Mouse (Mus musculus) spleen, adult 2 months (tissue): ENCODE measurements around the gene Oxct2a. TPM values are rescaled to one million over a fixed set of nuclear protein-coding genes. Genes with fewer than 3 reads are reported as not detected.
"Not testable (repeated sequence)": the region's sequence is repeated elsewhere in the genome, so short reads cannot be mapped to it uniquely, and the experiment has no call there.

Experiments
- DNase-seq, 2 experiments: peaks; one replicate each; pipeline versions ENCODE4 v3.0.0 to v3.0.0-alpha.2; 2012 to 2021; ENCODE audit warnings: low spot score in 2 of 2, low read depth in 1 of 2
- H3K27ac ChIP-seq: fragments of 200-500 bp; 2 replicates; pipeline ENCODE4 v1.5.1; 2012; ENCODE audit warnings: low read length, inconsistent platforms; ENCODE audit not compliant: insufficient read depth
- H3K27me3 ChIP-seq: fragments of 200-500 bp; 2 replicates; pipeline ENCODE4 v1.6.1; 2012; ENCODE audit warnings: mild to moderate bottlenecking, moderate library complexity, low read length, inconsistent platforms; ENCODE audit not compliant: control insufficient read depth, insufficient read depth
- H3K36me3 ChIP-seq: fragments of 200-500 bp; 2 replicates; pipeline ENCODE4 v1.6.1; 2012; ENCODE audit warnings: mild to moderate bottlenecking, low read length, inconsistent platforms; ENCODE audit not compliant: control insufficient read depth, insufficient read depth
- H3K4me1 ChIP-seq: fragments of 200-500 bp; 2 replicates; pipeline ENCODE4 v1.6.1; 2011; ENCODE audit warnings: inconsistent platforms; ENCODE audit not compliant: control insufficient read depth, insufficient read depth, insufficient read length
- H3K4me3 ChIP-seq: fragments of 200-500 bp; 2 replicates; pipeline ENCODE4 v1.5.1; 2011; ENCODE audit warnings: mild to moderate bottlenecking, inconsistent platforms; ENCODE audit not compliant: insufficient read depth, insufficient read length; ENCODE audit errors: extremely low read depth
- CTCF ChIP-seq: fragments of 200-500 bp; IDR thresholded peaks from 2 replicates; pipeline ENCODE4 v1.5.1; 2011; ENCODE audit warnings: mild to moderate bottlenecking, inconsistent platforms; ENCODE audit not compliant: insufficient read depth, insufficient read length, insufficient replicate concordance; ENCODE audit errors: extremely low read depth
- POLR2A ChIP-seq: fragments of 200-500 bp; IDR thresholded peaks from 2 replicates; pipeline ENCODE4 v1.6.1; 2011; ENCODE audit warnings: low read depth, low read length, inconsistent platforms
- WGBS: fragments of 180-500 bp; shearing (Covaris S2); methylation state at CpG from one replicate; pipeline ENCODE4 v1.1.7; 2018; 5-methylcytosine and 5-hydroxymethylcytosine counted together
- polyA plus RNA-seq: library from polyadenylated mRNA; depleted of rRNA; stranded (reverse); fragments of >200 nt; gene quantifications from 2 replicates; pipeline ENCODE4 v1.2.3, GENCODE M21; 2012

Gene Oxct2a
- polyA plus RNA-seq, 1 experiment: 0.04 TPM

- Histone ChIP-seq H3K27ac (no peak overlapping the region), H3K27me3 (no peaks in the 10 kb centered on the region), H3K4me3 (no peak overlapping the region), H3K4me1 (no peaks in the 10 kb centered on the region), H3K36me3 (peaks cover 50% of the 10 kb centered on the region)
- 85% methylated on average over 4 of the region's 4 CpGs for WGBS
- no peak for DNase-seq
- TF ChIP-seq CTCF (no peak), POLR2A (no peak)
These were observed 25.2 kb downstream of the Oxct2a start for GRCm38 (mm10) chr4:123298226-123298625.

GRCm38 (mm10) chr4:123297195-123297960, 26.1 kb downstream of the Oxct2a start:
- Histone ChIP-seq H3K4me1 (no peaks in the 10 kb centered on the region), H3K36me3 (peaks cover 55% of the 10 kb centered on the region), H3K27ac (no peak overlapping the region), H3K4me3 (no peak overlapping the region), H3K27me3 (no peaks in the 10 kb centered on the region)
- WGBS: 94% methylated on average over 22 of the region's 22 CpGs
- no peak for TF ChIP-seq POLR2A
- TF ChIP-seq CTCF: no peak
- no peak for DNase-seq

- no peak for DNase-seq
- Histone ChIP-seq H3K4me1 (no peaks in the 10 kb centered on the region), H3K27ac (no peak overlapping the region), H3K36me3 (peaks cover 63% of the 10 kb centered on the region), H3K4me3 (no peak overlapping the region), H3K27me3 (no peaks in the 10 kb centered on the region)
- WGBS: 92% methylated on average over 5 of the region's 5 CpGs
- TF ChIP-seq POLR2A (no peak), CTCF (no peak)
These were observed 27.3 kb downstream of the Oxct2a start for GRCm38 (mm10) chr4:123296148-123296534.

- no peak for TF ChIP-seq CTCF
- no peak overlapping the region for H3K27ac ChIP-seq
- H3K27me3 ChIP-seq: no peaks in the 10 kb centered on the region
- H3K4me3 ChIP-seq: no peak overlapping the region
- H3K36me3 ChIP-seq: peaks cover 67% of the 10 kb centered on the region
- no peaks in the 10 kb centered on the region for H3K4me1 ChIP-seq
- no peak for DNase-seq
- 93% methylated on average over 21 of the region's 21 CpGs for WGBS
These were observed 27.8 kb downstream of the Oxct2a start for GRCm38 (mm10) chr4:123295516-123296147.

GRCm38 (mm10) chr4:123295026-123295425, 28.4 kb downstream of the Oxct2a start:
- not testable (repeated sequence) for DNase-seq, H3K27me3 ChIP-seq, H3K4me3 ChIP-seq, H3K4me1 ChIP-seq, H3K27ac ChIP-seq
- peaks cover 66% of the 10 kb centered on the region for H3K36me3 ChIP-seq
- WGBS: 97% methylated on average over 15 of the region's 15 CpGs

- Histone ChIP-seq H3K27me3 (no peaks in the 10 kb centered on the region), H3K27ac (no peak overlapping the region), H3K4me1 (no peaks in the 10 kb centered on the region), H3K4me3 (no peak overlapping the region), H3K36me3 (peaks cover 66% of the 10 kb centered on the region)
- DNase-seq: no peak
- TF ChIP-seq CTCF (no peak), POLR2A (no peak)
- WGBS: 84% methylated on average over 7 of the region's 7 CpGs
These were observed 29.6 kb downstream of the Oxct2a start for GRCm38 (mm10) chr4:123293661-123294443.
